Mouse (Mus musculus) embryo, embryonic 9.5 days (tissue): ENCODE results near the gene Mif.
A peak's percentile ranks its signal among the peaks of the same experiment; 100 is the strongest.
"Not testable (repeated sequence)": the region's sequence is repeated elsewhere in the genome, so short reads cannot be mapped to it uniquely, and the experiment has no call there.

Experiments
- DNase-seq: peaks from one replicate; pipeline ENCODE4 v3.0.0-alpha.2; 2017; ENCODE audit errors: extremely low spot score

Mif gene

DNA sequence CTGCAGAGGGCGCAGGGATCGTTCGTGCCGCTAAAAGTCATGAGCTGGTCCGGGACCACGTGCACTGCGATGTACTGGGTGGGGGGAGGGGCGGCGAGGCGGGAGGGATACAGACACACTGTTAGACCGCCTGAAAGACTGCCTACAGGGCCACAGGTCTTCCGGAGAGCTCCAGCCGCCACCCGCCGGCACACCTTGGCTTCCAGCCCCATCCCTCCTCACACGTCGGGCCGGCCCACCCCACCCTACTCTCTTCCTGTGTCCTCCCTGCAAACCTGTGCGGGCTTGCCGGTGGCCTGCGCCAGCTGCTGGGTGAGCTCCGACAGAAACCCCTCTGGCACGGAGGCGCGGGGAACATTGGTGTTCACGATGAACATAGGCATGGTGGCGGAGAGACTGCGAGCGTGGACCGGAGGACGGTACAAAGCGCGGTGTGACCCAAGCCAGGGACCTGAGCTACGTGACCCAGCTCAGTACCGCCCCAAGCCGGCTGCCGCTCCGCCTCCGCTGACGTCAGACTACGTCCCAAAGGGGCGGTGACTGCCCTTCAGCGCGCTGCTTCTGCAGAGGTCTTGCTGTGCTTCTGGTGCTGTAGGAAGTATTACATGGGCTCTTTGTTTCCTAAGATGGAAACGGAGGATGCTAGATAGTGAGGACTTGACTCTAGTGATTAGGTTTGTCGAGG, at the start of gene Mif:
TSS of gene Mif (minus strand) at position 455 of the 685 bp plus-strand sequence.
- peak; percentile 96 for DNase-seq

- DNase-seq, result no peak
These were observed 46.8 kb upstream of the Mif start for GRCm38 (mm10) chr10:75906882-75907281.

DNA sequence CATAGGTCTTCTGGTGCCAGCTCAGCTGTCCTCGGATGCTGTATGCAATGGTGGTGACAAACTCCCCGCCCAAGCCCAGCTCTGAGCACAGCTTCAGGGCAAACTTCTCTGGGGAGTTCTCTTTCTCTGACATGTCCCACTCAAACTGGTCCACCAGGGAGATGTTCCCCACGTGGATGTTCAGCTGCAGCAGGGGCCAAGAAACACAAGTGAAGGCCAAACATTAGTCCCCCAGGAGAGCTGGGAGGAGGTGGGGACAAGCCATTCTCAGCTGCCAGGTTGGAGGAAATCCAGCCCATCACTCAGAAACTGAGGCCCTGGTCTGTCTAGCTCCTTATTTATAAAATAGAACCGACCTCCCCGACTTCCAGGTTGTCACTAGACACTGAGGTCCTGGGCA, 44.4 kb upstream of the Mif start:
- DNase-seq, result no peak

GRCm38 (mm10) chr10:75898846-75899245, 38.8 kb upstream of the Mif start:
- no peak for DNase-seq

DNA sequence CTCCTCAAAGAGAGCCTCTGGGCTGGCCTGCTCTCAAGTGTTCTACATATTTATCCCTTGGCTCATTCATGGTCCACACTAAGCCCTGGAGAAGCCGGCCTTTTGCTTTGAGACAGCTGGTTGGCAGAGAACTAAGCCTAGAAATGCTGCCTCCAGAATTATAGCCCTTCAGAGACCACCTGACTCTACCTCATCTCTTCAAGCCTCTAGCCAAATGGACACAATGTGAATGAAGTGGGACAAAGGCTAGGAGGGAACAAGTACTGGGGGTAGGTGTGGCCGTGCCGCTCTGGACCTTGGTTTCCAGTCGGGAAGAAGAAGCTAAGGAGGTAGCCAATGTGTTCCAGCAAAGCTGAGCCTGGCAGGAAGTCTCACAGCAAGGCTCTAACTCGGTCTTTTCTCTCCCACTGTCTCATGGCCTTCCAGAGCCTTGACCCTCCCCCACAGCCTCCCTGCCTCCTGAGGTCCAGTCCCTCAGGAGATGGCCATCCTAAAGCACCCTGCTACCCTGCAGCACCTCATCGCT, 38.1 kb upstream of the Mif start:
- no peak for DNase-seq

DNA sequence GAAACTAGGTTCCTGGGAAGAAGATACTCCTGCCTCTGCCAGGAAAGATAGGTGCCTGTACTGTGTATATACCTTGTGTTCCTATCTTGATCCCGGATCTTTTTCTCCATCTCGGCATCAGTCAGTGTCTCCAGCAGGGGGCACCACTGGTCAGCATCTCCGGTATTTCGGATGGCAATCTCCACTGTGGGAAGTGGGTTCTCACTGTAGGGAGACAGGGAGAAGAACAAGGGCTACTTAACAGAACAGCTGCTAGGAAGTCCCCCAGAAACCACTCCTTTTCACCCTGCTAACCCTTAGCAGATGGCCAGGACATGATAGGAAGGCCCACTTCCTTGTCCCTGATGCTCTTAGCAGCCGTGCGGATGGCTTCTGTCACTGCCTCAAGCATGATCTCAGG, 37.3 kb upstream of the Mif start:
- DNase-seq, result peak; percentile 58

DNA sequence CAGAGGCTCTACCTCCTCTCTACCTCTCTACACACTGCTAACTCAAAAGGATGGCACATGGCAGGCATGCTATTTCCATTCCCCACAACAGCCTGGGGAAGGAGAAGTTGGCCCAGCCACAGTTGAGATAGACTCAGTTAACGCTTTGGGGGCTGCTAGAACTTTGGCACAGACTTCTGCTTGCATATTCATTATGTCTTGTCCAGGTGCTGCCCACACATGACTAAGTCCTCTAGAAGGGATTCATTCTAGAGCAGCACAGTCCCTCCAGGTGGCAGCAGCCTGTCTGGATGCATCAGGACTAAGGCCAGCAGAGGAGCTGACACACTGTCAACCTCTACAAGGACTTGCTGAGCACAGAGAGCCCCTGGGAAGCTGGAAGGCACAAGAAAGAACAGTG, 36.2 kb upstream of the Mif start:
- DNase-seq, result no peak

DNA sequence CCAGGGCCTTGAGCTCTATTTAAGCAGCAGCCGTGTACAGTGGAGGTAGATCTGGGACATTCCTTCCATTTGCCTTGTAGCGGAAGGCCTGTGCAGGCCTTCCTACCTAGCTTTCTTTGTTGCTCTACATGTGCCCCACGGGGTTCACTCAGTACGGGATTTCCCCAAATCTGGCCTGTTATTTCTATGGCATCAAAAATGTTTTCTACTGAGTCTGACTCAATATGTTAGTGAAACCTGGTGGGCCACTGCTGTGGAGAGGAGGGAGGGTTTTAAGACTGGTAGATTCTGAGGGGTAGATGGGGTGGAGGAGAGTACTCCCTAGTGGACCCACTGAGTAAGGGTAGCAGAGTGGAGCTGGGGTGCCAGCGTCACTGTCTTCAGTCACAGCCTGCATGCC, 35.7 kb upstream of the Mif start:
- DNase-seq, result no peak

- no peak for DNase-seq
These were observed 34.6 kb upstream of the Mif start for GRCm38 (mm10) chr10:75894601-75895000.

GRCm38 (mm10) chr10:75893089-75893750, 33.2 kb upstream of the Mif start, which contains the start of gene Derl3:
TSS of gene Derl3 (plus strand) at chr10:75893413.
- peak; percentile 96 for DNase-seq

GRCm38 (mm10) chr10:75889406-75890153, 29.5 kb upstream of the Mif start:
- peak; percentile 32 for DNase-seq

DNA sequence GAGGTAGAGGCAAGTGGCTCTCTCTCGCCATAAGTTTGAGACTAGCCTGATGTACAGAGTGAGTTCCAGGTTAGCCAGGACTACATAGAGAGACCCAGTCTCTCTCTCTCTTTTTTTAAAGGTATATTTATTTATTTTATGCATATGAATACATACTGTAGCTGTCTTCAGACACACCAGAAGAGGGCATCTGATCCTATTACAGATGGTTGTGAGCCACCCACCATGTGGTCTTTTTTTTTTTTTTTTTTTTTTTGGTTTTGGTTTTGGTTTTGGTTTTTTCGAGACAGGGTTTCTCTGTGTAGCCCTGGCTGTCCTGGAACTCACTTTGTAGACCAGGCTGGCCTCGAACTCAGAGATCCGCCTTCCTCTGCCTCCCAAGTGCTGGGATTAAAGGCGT, 27.5 kb upstream of the Mif start:
- DNase-seq, result not testable (repeated sequence)

- DNase-seq, result no peak
These were observed 24.7 kb upstream of the Mif start for GRCm38 (mm10) chr10:75884742-75885141.

GRCm38 (mm10) chr10:75883232-75883552, 23.2 kb upstream of the Mif start:
- peak; percentile 80 for DNase-seq

DNA sequence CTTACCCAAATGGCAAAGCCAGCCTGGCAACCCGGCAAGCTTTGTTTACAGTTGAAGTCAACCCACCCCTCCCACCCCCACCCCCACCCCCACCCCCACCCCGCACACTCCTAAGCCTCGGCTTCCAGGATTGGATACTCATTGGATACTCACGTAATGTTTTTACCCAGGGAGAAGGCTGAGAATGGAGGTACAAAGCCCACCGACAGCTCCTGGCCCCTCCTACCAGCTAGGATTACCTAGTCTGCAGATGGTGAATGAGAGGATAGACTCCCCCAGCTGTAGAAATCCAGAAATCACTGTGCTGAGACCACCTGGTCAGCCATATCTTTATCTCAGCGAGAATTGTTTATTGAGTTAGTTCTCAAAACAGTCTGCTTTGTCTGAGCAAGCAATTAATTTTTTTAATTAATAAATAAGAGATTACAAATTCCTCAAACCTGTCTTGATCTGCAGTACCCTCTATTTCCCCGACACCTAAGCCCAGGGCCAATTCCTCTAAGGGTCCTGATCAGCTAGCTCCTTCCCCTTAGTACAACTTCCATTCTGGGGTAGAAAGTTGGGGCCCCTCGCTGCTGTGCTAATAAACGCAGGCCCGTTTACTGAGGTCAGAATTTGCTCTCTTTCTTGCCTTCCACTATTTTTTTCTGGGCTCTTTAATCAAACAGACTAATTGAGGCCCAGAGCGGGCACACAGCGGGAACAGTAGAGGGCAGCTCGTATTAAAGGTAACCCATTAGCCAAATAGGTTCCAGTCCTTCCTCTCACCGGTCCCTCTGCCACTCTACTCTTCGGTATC, 22.6 kb upstream of the Mif start:
- DNase-seq, result no peak

GRCm38 (mm10) chr10:75881578-75882432, 21.8 kb upstream of the Mif start:
- no peak for DNase-seq

- DNase-seq, result no peak
These were observed 20.9 kb upstream of the Mif start for GRCm38 (mm10) chr10:75880771-75881577.

- DNase-seq, result no peak
These were observed 20.3 kb upstream of the Mif start for GRCm38 (mm10) chr10:75880351-75880750.

DNA sequence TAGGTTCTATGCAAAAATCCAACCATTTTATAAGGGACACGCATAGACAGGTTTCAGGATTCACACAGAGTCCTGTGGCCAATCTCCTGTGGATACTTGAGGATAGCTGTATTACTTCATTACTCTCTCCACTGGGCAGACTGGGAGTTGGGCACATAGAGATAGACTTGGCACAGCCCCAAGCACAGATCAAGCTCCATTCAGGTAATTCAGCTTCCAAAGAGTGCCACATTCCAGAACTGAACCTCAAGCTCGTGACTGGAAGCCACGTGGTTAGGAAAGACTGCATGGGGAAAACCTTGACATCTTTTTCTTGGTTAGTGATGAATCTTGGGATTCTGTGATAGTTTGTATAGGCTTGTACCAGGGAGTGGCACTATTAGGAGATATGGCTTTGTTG, 18.8 kb upstream of the Mif start:
- DNase-seq, result no peak

DNA sequence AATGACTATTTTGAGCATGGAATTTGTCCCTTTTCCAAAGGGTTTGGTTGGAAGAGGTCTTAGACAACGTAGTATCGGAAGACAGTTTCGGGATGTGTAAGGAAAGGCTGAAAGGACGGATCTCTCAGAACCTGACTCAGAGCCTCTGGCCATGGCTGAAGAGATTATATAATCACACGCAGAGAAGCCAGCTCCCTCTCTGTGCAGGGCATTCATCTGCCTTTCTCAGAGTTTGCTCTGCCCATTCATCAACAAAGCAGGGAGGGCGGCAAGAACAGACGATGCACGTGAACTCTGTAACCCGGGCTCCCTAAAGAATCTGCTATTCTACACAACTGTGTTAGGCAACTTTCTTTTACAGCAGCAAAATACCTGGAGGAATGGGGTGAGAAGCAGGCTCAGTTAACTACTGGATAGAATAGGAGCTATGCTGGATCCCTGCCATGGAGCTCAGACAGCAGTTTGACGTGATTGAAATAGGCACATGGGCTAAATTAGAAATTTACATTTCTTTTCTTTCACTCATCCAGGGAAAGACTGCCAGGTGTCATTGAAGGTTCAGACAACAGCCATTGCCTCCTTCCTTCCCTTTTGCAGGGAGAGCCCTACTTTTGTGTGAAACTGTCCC, 13.6 kb upstream of the Mif start:
- DNase-seq, result no peak
